Comparison of ENCODE assay signal across 18 mouse cellular contexts in the genomic region with DNA sequence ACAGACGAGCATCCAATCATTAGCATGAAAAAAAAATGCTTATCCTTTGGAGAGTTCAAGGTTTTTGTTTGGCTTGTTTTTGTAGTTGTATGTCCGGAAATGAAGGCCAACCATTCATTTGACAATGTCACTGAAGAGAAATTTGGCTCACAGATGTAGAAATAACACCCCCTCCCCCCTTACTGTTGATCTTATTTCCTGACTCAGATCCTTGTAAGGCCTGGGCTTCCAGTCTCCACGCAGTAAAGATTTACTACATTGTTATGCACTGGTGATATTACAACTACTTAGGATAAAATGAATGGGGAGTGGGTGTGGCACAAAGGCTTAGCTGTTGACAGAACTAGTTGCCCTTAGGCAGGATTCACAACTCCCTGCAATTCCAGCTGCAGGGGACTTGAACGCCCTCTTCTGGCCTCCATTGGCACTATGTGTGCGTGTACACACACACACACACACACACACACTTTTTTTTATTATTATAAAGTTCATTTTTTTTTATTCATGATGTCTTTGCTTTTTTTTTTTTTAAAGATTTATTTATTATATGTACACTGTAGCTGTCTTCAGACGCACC. TPM values are rescaled to one million over a fixed set of nuclear protein-coding genes. Genes with fewer than 3 reads are reported as not detected.
DNase-seq lines count a peak whose midpoint lies in the region; ATAC-seq and TF ChIP-seq lines count a peak whose summit lies in the region.
"Had no signal": no experiment of that assay in that cellular context is flagged by ENCODE, and none has a peak within 500 bp of the region (broad histone marks: within the 10 kb centered on the region; RNA-seq: fewer than 3 reads in every experiment).

No protein-coding gene starts in this region.

- H3K4me1 ChIP-seq in kidney, embryonic 16.5 days (ENCODE audit: insufficient read depth, low read length) = no peaks in the 10 kb centered on the region
- H3K4me1 ChIP-seq in ES-Bruce4 (ENCODE audit: control insufficient read depth, insufficient read depth, low read length) = peaks cover 2% of the 10 kb centered on the region
- peaks cover 0 to 9% of the 10 kb centered on the region in 2 experiments; a peak in 1 of 4 replicates for H3K4me1 ChIP-seq in MEL (ENCODE audit: control insufficient read depth in 1 of 2, insufficient read depth in 2 of 2, low read length in 2 of 2)
- H3K4me1 ChIP-seq in heart, adult 2 months (ENCODE audit: control insufficient read depth, insufficient read depth, low read length) = no peaks in the 10 kb centered on the region
- H3K4me1 ChIP-seq: embryonic facial prominence, embryonic 12.5 days; forebrain, embryonic 15.5 days; heart, embryonic 10.5 days; hindbrain, embryonic 13.5 days had no signal

- no peaks in the 10 kb centered on the region for H3K79me2 ChIP-seq in MEL (ENCODE audit: control insufficient read depth, insufficient read depth, low read length, poor library complexity)
- no peaks in the 10 kb centered on the region for H3K79me2 ChIP-seq in heart, adult 2 months (replicated peaks; ENCODE audit: control insufficient read depth, insufficient read depth, low read length)

- ATAC-seq in kidney, embryonic 16.5 days (ENCODE audit: low FRiP score, low TSS enrichment) = peak; percentile 46; the same call in 1 of the 2 replicates
- ATAC-seq: activated CD4-positive, CD25-positive, alpha-beta regulatory T cell, adult 4 months; forebrain, embryonic 15.5 days; hindbrain, postnatal 0 days had no signal

- no peaks in the 10 kb centered on the region for H3K27me3 ChIP-seq in kidney, embryonic 16.5 days (ENCODE audit: insufficient read depth, low read length)
- H3K27me3 ChIP-seq in ES-Bruce4 (ENCODE audit: control insufficient read depth, insufficient read depth, low read length, poor library complexity, severe bottlenecking) (no peaks in the 10 kb centered on the region), MEL (ENCODE audit: control insufficient read depth in 1 of 2, insufficient read depth in 2 of 2, low read length in 2 of 2) (no peaks in the 10 kb centered on the region)
- H3K27me3 ChIP-seq in heart, adult 2 months (ENCODE audit: control insufficient read depth, insufficient read depth, low read length) = no peaks in the 10 kb centered on the region
- H3K27me3 ChIP-seq: embryonic facial prominence, embryonic 12.5 days; forebrain, embryonic 15.5 days; hindbrain, embryonic 13.5 days had no signal

- peak; percentile 89 for TF ChIP-seq EP300 in ES-Bruce4 (IDR thresholded peaks at IDR 0.05; ENCODE audit: insufficient read depth, low read depth, low read length)
- no peak for TF ChIP-seq EP300 in MEL (IDR thresholded peaks at IDR 0.05; ENCODE audit: low read depth in 1 of 2, low read length in 2 of 2)
- TF ChIP-seq EP300 in heart, adult 2 months (IDR thresholded peaks at IDR 0.05; ENCODE audit: insufficient read depth, low read depth, low read length) = no peak

- no peaks in the 10 kb centered on the region for H3K9me3 ChIP-seq in kidney, embryonic 16.5 days (ENCODE audit: low read length)
- H3K9me3 ChIP-seq in ES-Bruce4 (replicated peaks; ENCODE audit: control insufficient read depth, insufficient read depth, low read length, poor library complexity, severe bottlenecking) = 0 out of 2 replicates have a peak, but pooled peaks cover 8% of the 10 kb centered on the region
- H3K9me3 ChIP-seq in MEL (replicated peaks; ENCODE audit: insufficient read depth, low read length) = no peaks in the 10 kb centered on the region
- H3K9me3 ChIP-seq: embryonic facial prominence, embryonic 12.5 days; forebrain, embryonic 15.5 days; heart, embryonic 10.5 days had no signal

- intact Hi-C loops in heart, adult 2 months (cut with DNase I) = no loop called here

- H3K4me2 ChIP-seq in kidney, embryonic 16.5 days (replicated peaks; ENCODE audit: low read depth, low read length) = no peak overlapping the region
- H3K4me2 ChIP-seq: embryonic facial prominence, embryonic 12.5 days; forebrain, embryonic 15.5 days; hindbrain, embryonic 13.5 days had no signal

- 0 out of 2 replicates have a peak, but pooled peaks cover 3% of the 10 kb centered on the region for H3K36me3 ChIP-seq in kidney, embryonic 16.5 days (ENCODE audit: insufficient read depth, low read length)
- H3K36me3 ChIP-seq in ES-Bruce4 (ENCODE audit: control insufficient read depth, insufficient read depth, low read length, poor library complexity, severe bottlenecking) (0 out of 2 replicates have a peak, but pooled peaks cover 4% of the 10 kb centered on the region), MEL (ENCODE audit: control insufficient read depth in 1 of 2, insufficient read depth in 2 of 2, low read length in 2 of 2) (peaks cover 2 to 4% of the 10 kb centered on the region in 2 experiments)
- H3K36me3 ChIP-seq in heart, adult 2 months (ENCODE audit: control insufficient read depth, insufficient read depth, low read length) = no peaks in the 10 kb centered on the region
- H3K36me3 ChIP-seq: embryonic facial prominence, embryonic 12.5 days; forebrain, embryonic 15.5 days; heart, embryonic 10.5 days; hindbrain, embryonic 13.5 days had no signal

- no peak overlapping the region for H3K4me3 ChIP-seq in kidney, embryonic 16.5 days (ENCODE audit: low read length)
- H3K4me3 ChIP-seq in ES-Bruce4 (ENCODE audit: low read depth, low read length) (no peak overlapping the region), MEL (ENCODE audit: control insufficient read depth in 1 of 2, insufficient read depth in 1 of 2, low read depth in 2 of 2, low read length in 2 of 2) (no peak overlapping the region)
- H3K4me3 ChIP-seq in heart, adult 2 months = no peak overlapping the region
- H3K4me3 ChIP-seq: embryonic facial prominence, embryonic 12.5 days; forebrain, embryonic 15.5 days; heart, embryonic 10.5 days; hindbrain, embryonic 13.5 days had no signal

- no peak overlapping the region for H3K9ac ChIP-seq in kidney, embryonic 16.5 days (replicated peaks; ENCODE audit: low read length)
- H3K9ac ChIP-seq in ES-Bruce4 (ENCODE audit: low read depth, poor library complexity, severe bottlenecking) (no peak overlapping the region), MEL (ENCODE audit: control insufficient read depth, low read depth, low read length, poor library complexity, severe bottlenecking) (no peak overlapping the region)
- H3K9ac ChIP-seq in heart, adult 2 months (ENCODE audit: low read depth, low read length) = no peak overlapping the region
- H3K9ac ChIP-seq: embryonic facial prominence, embryonic 12.5 days; forebrain, embryonic 15.5 days; hindbrain, embryonic 13.5 days had no signal

- no peak for DNase-seq in kidney, postnatal 10 days
- DNase-seq in MEL (ENCODE audit: low read depth, low spot score) = no peak
- DNase-seq in heart, adult 2 months = no peak
- no peak for DNase-seq in cerebellum, postnatal 14 days
- DNase-seq: adrenal gland, postnatal 36 days; cerebellum, adult 8-10 months; cerebellum, postnatal 25 days; gastrocnemius, postnatal 36 days; heart, adult 11 months; heart, postnatal 10 days had no signal

- 78% methylated on average over 6 of the region's 6 CpGs for WGBS in kidney, embryonic 16.5 days
- WGBS in heart, adult 2 months = 69% methylated on average over 6 of the region's 6 CpGs

- TF ChIP-seq POLR2A in ES-Bruce4 (IDR thresholded peaks at IDR 0.05; ENCODE audit: insufficient read depth, low read length) = no peak
- no peak for TF ChIP-seq POLR2A in MEL (IDR thresholded peaks at IDR 0.05; ENCODE audit: control insufficient read depth in 1 of 2, insufficient read depth in 1 of 2, low read depth in 1 of 2, low read length in 2 of 2, poor library complexity in 1 of 2)
- TF ChIP-seq POLR2A in heart, adult 2 months (IDR thresholded peaks at IDR 0.05; ENCODE audit: insufficient read depth, low read depth, low read length) = no peak

- no peak overlapping the region for H3K27ac ChIP-seq in kidney, embryonic 16.5 days (ENCODE audit: low read length)
- H3K27ac ChIP-seq in ES-Bruce4 (ENCODE audit: insufficient read depth, low read length) (peak overlapping the region; percentile 90), MEL (ENCODE audit: control insufficient read depth, low read depth, low read length) (no peak overlapping the region)
- no peak overlapping the region for H3K27ac ChIP-seq in heart, adult 2 months
- H3K27ac ChIP-seq: embryonic facial prominence, embryonic 12.5 days; forebrain, embryonic 15.5 days; heart, embryonic 10.5 days; hindbrain, embryonic 13.5 days; hindbrain, postnatal 0 days had no signal

- no peak for TF ChIP-seq RAD21 in MEL (IDR thresholded peaks at IDR 0.05; ENCODE audit: low read depth, low read length)

- TF ChIP-seq CTCF in ES-Bruce4 (IDR thresholded peaks at IDR 0.05; ENCODE audit: low read depth, low read length) = peak; percentile 37
- no peak for TF ChIP-seq CTCF in MEL (IDR thresholded peaks at IDR 0.05 in 2 of 3, conservative IDR thresholded peaks at IDR 0.05 in 1 of 3; ENCODE audit: control insufficient read depth in 1 of 3, insufficient read depth in 1 of 3, low read depth in 2 of 3, low read length in 3 of 3, poor library complexity in 1 of 3, severe bottlenecking in 1 of 3)
- TF ChIP-seq CTCF in heart, adult 2 months (IDR thresholded peaks at IDR 0.05) = no peak

TF ChIP-seq in MEL, 35 proteins besides CTCF, POLR2A, EP300 and RAD21:
- TF ChIP-seq ZNF384 (IDR thresholded peaks at IDR 0.05; ENCODE audit: low read depth, low read length) (0 out of 2 replicates have a peak, but pooled peaks have one; percentile 11), ZMIZ1 (IDR thresholded peaks at IDR 0.05; ENCODE audit: low read depth, low read length) (no peak)

RNA-seq across cellular contexts. Expression of a gene that starts 13.3 kb away (rescaled TPM):
- polyA plus RNA-seq in kidney, embryonic 16.5 days (2015; fragmentation: Nextera tagmentation; extraction: Ambion mirVana) = 90.4 and 93.7 TPM in 2 replicates
- polyA plus RNA-seq in ES-Bruce4 (2011; ENCODE audit: insufficient read depth, insufficient read length, low read depth, missing spikeins) (218 and 227 TPM in 2 replicates), MEL (2012; ENCODE audit: insufficient read depth in 1 of 2, insufficient read length in 2 of 2, low read depth in 1 of 2, low replicate concordance in 2 of 2, missing spikeins in 1 of 2) (10 to 100 TPM in 1 of 2 experiments, not detected in 1; 29.5 TPM)
- total RNA-seq in MEL (2012; rRNA removed) = 9.1 and 10.9 TPM in 2 replicates
- total RNA-seq in heart, adult 2 months (2021) = 1 to 10 TPM; 3.0 to 4.0 TPM
- 8.6 and 14.0 TPM in 2 replicates for polyA plus RNA-seq in heart, adult 2 months (2012; rRNA removed)
